Mouse (Mus musculus): ENCODE data around the gene Heca. TPM values are rescaled to one million over a fixed set of nuclear protein-coding genes. Genes with fewer than 3 reads are reported as not detected.

Heca gene
- polyA plus RNA-seq, 1 experiment, result 25.0 TPM

DNA sequence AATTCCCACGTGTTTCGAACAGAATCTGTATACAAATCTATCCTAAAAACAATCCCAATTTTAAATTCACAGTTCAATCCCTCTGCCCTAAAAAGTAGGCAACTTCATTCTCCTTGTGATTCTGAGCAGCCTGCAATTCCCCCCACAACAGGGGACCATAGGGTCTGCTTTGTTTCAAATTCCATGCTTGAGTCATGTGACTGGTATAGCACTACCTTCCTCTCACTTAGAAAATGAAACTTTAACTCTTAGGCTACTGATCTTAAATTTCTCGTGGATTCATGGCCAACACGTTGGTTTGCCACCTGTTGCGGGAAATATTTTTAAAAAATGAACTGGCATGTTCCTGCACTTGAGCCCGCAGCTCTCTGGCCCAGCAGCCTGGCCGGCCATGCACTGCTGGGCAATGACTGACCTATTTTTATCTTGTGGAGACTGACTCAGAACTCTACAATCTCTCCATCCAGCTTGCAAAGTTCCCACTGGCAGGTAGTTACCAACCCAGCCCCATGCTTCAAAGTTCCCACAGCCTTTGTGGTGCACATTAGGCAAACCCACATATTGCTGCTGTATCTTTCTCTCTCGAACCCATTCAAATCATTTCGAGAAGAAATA, 90.1 kb downstream of the Heca start:
- DNase-seq (ENCODE audit: low read depth in 1 of 2, low spot score in 2 of 2), result no peak
- Histone ChIP-seq H3K27me3 (ENCODE audit: control insufficient read depth, insufficient read depth, low read length) (no peaks in the 10 kb centered on the region), H3K4me1 (ENCODE audit: control insufficient read depth, insufficient read depth, insufficient read length) (no peaks in the 10 kb centered on the region), H3K27ac (ENCODE audit: insufficient read depth, low read length) (no peak overlapping the region), H3K4me3 (ENCODE audit: extremely low read depth, insufficient read depth, insufficient read length) (no peak overlapping the region), H3K36me3 (ENCODE audit: control insufficient read depth, insufficient read depth, low read length) (no peaks in the 10 kb centered on the region)
- TF ChIP-seq POLR2A (IDR thresholded peaks at IDR 0.05; ENCODE audit: low read depth, low read length) (no peak), CTCF (IDR thresholded peaks at IDR 0.05; ENCODE audit: extremely low read depth, insufficient read depth, insufficient read length, insufficient replicate concordance) (no peak)
- WGBS, result 88% methylated on average over 9 of the region's 9 CpGs

DNA sequence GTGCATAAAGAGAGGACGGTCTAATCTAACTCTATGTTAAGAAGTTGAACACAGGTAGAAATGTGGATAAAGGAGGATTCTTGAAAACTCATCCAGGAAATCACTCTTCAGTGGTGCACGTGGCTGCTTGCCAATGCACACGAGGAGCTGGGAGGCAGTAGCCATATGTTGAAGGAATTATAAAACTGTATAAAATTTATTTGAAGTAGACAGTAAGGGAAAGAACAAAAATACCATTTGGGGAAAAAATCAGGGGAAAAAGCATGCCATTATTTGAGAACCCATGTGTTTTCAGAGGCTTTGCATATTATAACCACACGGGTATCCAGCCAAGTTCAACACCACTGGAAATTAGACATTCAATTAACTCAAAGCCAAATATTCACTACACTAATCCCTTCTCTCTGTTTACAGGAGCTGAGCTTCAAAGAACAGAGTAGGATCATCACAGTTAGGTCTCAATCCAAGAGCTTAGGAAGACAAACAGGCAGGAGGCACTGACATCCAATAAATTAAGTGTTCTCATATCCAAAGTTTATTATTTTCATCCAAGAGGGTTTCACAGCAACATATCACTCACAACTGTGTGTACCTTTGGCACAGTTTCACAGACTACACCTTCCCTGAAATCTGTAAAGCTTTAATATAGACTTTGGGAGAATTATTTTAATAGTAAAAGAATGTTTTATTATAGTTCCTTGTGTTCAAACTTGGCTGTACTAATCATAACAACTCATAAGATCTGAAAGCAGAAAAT, 102.9 kb downstream of the Heca start:
- Histone ChIP-seq H3K36me3 (ENCODE audit: control insufficient read depth, insufficient read depth, low read length) (no peaks in the 10 kb centered on the region), H3K27me3 (ENCODE audit: control insufficient read depth, insufficient read depth, low read length) (no peaks in the 10 kb centered on the region), H3K4me1 (ENCODE audit: control insufficient read depth, insufficient read depth, insufficient read length) (no peaks in the 10 kb centered on the region), H3K4me3 (ENCODE audit: extremely low read depth, insufficient read depth, insufficient read length) (no peak overlapping the region), H3K27ac (ENCODE audit: insufficient read depth, low read length) (no peak overlapping the region)
- 81% methylated on average over 4 of the region's 4 CpGs for WGBS
- DNase-seq (ENCODE audit: low read depth in 1 of 2, low spot score in 2 of 2), result no peak
- no peak for TF ChIP-seq CTCF (IDR thresholded peaks at IDR 0.05; ENCODE audit: extremely low read depth, insufficient read depth, insufficient read length, insufficient replicate concordance)

DNA sequence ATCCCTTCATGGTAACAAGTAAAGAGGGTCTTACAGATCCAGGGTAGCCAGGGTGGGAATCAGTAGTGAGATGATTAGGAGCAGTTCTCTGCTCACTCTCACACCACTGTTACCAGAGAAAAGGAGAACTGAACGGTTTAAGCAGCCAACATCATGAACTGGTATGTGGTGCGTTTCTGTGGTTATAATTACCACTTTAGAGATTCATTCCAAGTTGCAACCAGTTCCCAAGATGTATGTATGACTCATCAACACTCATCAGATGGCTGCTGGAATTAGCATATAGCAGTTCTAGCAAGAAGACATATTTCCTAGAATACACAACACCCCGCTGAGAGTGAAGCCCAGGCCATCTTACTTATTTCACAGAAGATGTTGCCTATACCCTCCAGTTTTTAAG, 105.8 kb downstream of the Heca start:
- no peaks in the 10 kb centered on the region for H3K36me3 ChIP-seq (ENCODE audit: control insufficient read depth, insufficient read depth, low read length)
- 59% methylated on average over 3 of the region's 3 CpGs for WGBS
- no peaks in the 10 kb centered on the region for H3K4me1 ChIP-seq (ENCODE audit: control insufficient read depth, insufficient read depth, insufficient read length)
- H3K4me3 ChIP-seq (ENCODE audit: extremely low read depth, insufficient read depth, insufficient read length), result no peak overlapping the region
- TF ChIP-seq CTCF (IDR thresholded peaks at IDR 0.05; ENCODE audit: extremely low read depth, insufficient read depth, insufficient read length, insufficient replicate concordance), result no peak
- TF ChIP-seq POLR2A (IDR thresholded peaks at IDR 0.05; ENCODE audit: low read depth, low read length), result no peak
- H3K27me3 ChIP-seq (ENCODE audit: control insufficient read depth, insufficient read depth, low read length), result no peaks in the 10 kb centered on the region
- DNase-seq (ENCODE audit: low read depth in 1 of 2, low spot score in 2 of 2), result no peak
- H3K27ac ChIP-seq (ENCODE audit: insufficient read depth, low read length), result no peak overlapping the region

DNA sequence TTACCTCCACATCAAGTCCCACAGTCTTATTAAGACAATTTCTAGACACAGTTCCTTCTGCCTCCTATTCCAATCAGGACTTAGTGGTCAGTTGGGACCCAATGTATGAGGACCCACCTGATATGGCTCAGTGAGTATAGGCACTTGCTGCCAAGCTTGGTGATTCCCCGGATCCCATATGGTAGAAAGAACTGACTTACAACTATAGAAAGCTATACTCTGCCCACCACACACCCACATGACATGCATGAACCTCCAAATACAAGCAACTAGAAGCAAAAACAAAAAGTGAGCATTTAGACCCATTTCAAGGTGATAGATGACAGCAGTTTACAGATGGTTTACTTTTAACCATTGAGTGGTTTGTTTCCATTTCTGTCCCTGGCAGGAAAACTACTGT, 111.6 kb downstream of the Heca start:
- H3K4me1 ChIP-seq (ENCODE audit: control insufficient read depth, insufficient read depth, insufficient read length), result no peaks in the 10 kb centered on the region
- TF ChIP-seq CTCF (IDR thresholded peaks at IDR 0.05; ENCODE audit: extremely low read depth, insufficient read depth, insufficient read length, insufficient replicate concordance) (no peak), POLR2A (IDR thresholded peaks at IDR 0.05; ENCODE audit: low read depth, low read length) (no peak)
- H3K4me3 ChIP-seq (ENCODE audit: extremely low read depth, insufficient read depth, insufficient read length), result no peak overlapping the region
- no peak for DNase-seq (ENCODE audit: low read depth in 1 of 2, low spot score in 2 of 2)
- no peak overlapping the region for H3K27ac ChIP-seq (ENCODE audit: insufficient read depth, low read length)
- H3K27me3 ChIP-seq (ENCODE audit: control insufficient read depth, insufficient read depth, low read length), result no peaks in the 10 kb centered on the region
- no peaks in the 10 kb centered on the region for H3K36me3 ChIP-seq (ENCODE audit: control insufficient read depth, insufficient read depth, low read length)
- 93% methylated on average over 1 of the region's 1 CpGs for WGBS

DNA sequence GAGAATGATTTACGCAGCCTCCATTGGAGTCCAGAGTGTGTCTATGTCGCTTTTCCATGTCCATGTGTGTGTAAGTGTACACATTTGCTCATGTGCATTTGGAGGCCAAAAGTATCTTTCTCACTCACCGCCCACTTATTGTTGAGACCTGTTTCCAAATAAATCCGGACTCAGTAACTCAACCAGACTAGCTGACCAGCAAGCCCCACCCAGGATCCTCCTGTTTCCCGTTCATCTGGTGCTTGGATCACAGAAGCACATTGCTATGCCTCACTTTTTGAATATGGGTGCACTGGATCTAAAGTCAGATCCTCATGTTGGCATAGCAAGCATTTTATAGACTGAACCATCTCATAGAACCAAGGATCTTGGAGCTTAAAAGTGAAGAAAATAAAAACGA, 112.8 kb downstream of the Heca start:
- no peak for TF ChIP-seq CTCF (IDR thresholded peaks at IDR 0.05; ENCODE audit: extremely low read depth, insufficient read depth, insufficient read length, insufficient replicate concordance)
- TF ChIP-seq POLR2A (IDR thresholded peaks at IDR 0.05; ENCODE audit: low read depth, low read length), result no peak
- 90% methylated on average over 6 of the region's 6 CpGs for WGBS
- Histone ChIP-seq H3K27me3 (ENCODE audit: control insufficient read depth, insufficient read depth, low read length) (no peaks in the 10 kb centered on the region), H3K4me3 (ENCODE audit: extremely low read depth, insufficient read depth, insufficient read length) (no peak overlapping the region), H3K27ac (ENCODE audit: insufficient read depth, low read length) (no peak overlapping the region), H3K4me1 (ENCODE audit: control insufficient read depth, insufficient read depth, insufficient read length) (no peaks in the 10 kb centered on the region), H3K36me3 (ENCODE audit: control insufficient read depth, insufficient read depth, low read length) (no peaks in the 10 kb centered on the region)
- DNase-seq (ENCODE audit: low read depth in 1 of 2, low spot score in 2 of 2), result no peak

DNA sequence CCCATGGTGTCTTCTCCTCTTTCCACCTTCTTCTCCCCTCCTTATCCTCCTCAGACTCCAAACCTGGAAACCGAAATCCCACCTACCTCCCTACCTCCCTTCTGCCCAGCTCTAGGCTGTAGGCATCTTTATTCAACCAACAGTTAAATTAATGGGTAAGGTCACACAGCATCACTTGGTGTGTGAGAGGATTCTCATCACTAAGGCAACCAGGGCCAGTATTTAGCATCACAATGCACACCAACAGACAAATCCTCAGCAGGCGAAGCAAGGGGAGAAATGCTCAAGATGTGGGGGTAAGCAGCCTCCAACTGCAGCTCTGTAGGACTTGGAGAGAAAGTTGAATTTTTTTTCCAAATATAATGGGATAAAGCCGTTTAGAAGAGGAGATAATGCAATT, 116.8 kb downstream of the Heca start:
- Histone ChIP-seq H3K4me3 (ENCODE audit: extremely low read depth, insufficient read depth, insufficient read length) (no peak overlapping the region), H3K4me1 (ENCODE audit: control insufficient read depth, insufficient read depth, insufficient read length) (no peaks in the 10 kb centered on the region), H3K27ac (ENCODE audit: insufficient read depth, low read length) (no peak overlapping the region), H3K36me3 (ENCODE audit: control insufficient read depth, insufficient read depth, low read length) (no peaks in the 10 kb centered on the region), H3K27me3 (ENCODE audit: control insufficient read depth, insufficient read depth, low read length) (no peaks in the 10 kb centered on the region)
- no peak for DNase-seq (ENCODE audit: low read depth in 1 of 2, low spot score in 2 of 2)
- WGBS, result 80% methylated on average over 3 of the region's 3 CpGs
- TF ChIP-seq CTCF (IDR thresholded peaks at IDR 0.05; ENCODE audit: extremely low read depth, insufficient read depth, insufficient read length, insufficient replicate concordance) (no peak), POLR2A (IDR thresholded peaks at IDR 0.05; ENCODE audit: low read depth, low read length) (no peak)

DNA sequence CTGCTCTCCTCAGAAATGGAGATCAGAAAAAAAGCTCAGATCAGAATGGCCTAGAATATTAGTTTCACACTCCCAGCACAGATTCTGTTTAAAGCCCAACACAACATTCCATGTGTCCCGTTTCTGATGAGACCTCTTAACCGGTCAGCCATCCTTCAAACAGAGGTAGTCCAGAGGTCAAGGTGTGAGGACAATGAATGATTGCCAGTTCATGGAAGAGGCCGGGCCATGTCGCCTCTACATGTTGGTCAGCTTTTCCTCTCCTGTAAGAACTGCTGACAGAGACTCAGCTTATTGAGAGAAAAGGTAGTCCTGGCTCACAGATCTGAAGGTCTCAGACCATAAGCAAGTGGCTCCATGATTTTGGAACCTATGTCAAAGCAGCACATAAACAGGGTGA, 118.7 kb downstream of the Heca start:
- Histone ChIP-seq H3K27ac (ENCODE audit: insufficient read depth, low read length) (no peak overlapping the region), H3K27me3 (ENCODE audit: control insufficient read depth, insufficient read depth, low read length) (no peaks in the 10 kb centered on the region), H3K4me3 (ENCODE audit: extremely low read depth, insufficient read depth, insufficient read length) (no peak overlapping the region), H3K4me1 (ENCODE audit: control insufficient read depth, insufficient read depth, insufficient read length) (no peaks in the 10 kb centered on the region), H3K36me3 (ENCODE audit: control insufficient read depth, insufficient read depth, low read length) (no peaks in the 10 kb centered on the region)
- 94% methylated on average over 4 of the region's 4 CpGs for WGBS
- no peak for DNase-seq (ENCODE audit: low read depth in 1 of 2, low spot score in 2 of 2)
- TF ChIP-seq POLR2A (IDR thresholded peaks at IDR 0.05; ENCODE audit: low read depth, low read length) (no peak), CTCF (IDR thresholded peaks at IDR 0.05; ENCODE audit: extremely low read depth, insufficient read depth, insufficient read length, insufficient replicate concordance) (no peak)

Data from spleen, adult 2 months (tissue).